Mouse (Mus musculus): ENCODE data around the gene Ptp4a2. TPM values are rescaled to one million over a fixed set of nuclear protein-coding genes. Genes with fewer than 3 reads are reported as not detected.

The Ptp4a2 gene
- total and polyA plus RNA-seq, 3 experiments = 37.5 to 712 (median 464) TPM

GRCm38 (mm10) chr4:129868211-129868610, 57.2 kb downstream of the Ptp4a2 start:
- Histone ChIP-seq H3K4me3 (ENCODE audit: low read depth, low read length) (no peak overlapping the region), H3K4me1 (ENCODE audit: insufficient read depth, low read depth, low read length) (no peaks in the 10 kb centered on the region), H3K27me3 (ENCODE audit: insufficient read depth, low read length) (peaks cover 2% of the 10 kb centered on the region; the same call in 1 of the 2 replicates), H3K9me3 (replicated peaks) (peaks cover 4% of the 10 kb centered on the region), H3K36me3 (replicated peaks) (no peaks in the 10 kb centered on the region)
- TF ChIP-seq GATA1 (IDR thresholded peaks at IDR 0.05; ENCODE audit: borderline replicate concordance, low read length) (no peak), POLR2AphosphoS5 (IDR thresholded peaks at IDR 0.05; ENCODE audit: insufficient replicate concordance, low read depth, low read length) (no peak), CTCF (IDR thresholded peaks at IDR 0.05; ENCODE audit: low read depth, low read length) (no peak), GATA2 (IDR thresholded peaks at IDR 0.05; ENCODE audit: borderline replicate concordance, low read depth, low read length) (no peak), TAL1 (conservative IDR thresholded peaks at IDR 0.05; ENCODE audit: low read depth, low read length) (no peak)
- no peak for ATAC-seq (ENCODE audit: extremely low read depth, insufficient number of reproducible peaks, low FRiP score, poor library complexity, severe bottlenecking)
- DNase-seq (ENCODE audit: low spot score) = no peak

- DNase-seq (ENCODE audit: low spot score) (no peak), ATAC-seq (ENCODE audit: extremely low read depth, insufficient number of reproducible peaks, low FRiP score, poor library complexity, severe bottlenecking) (no peak)
- Histone ChIP-seq H3K4me1 (ENCODE audit: insufficient read depth, low read depth, low read length) (0 out of 2 replicates have a peak, but pooled peaks cover 3% of the 10 kb centered on the region), H3K4me3 (ENCODE audit: low read depth, low read length) (no peak overlapping the region), H3K27me3 (ENCODE audit: insufficient read depth, low read length) (peaks cover 4% of the 10 kb centered on the region; the same call in 1 of the 2 replicates), H3K9me3 (replicated peaks) (peaks cover 4% of the 10 kb centered on the region), H3K36me3 (replicated peaks) (no peaks in the 10 kb centered on the region)
- no peak for TF ChIP-seq GATA1 (IDR thresholded peaks at IDR 0.05; ENCODE audit: borderline replicate concordance, low read length)
- no peak for TF ChIP-seq CTCF (IDR thresholded peaks at IDR 0.05; ENCODE audit: low read depth, low read length)
- TF ChIP-seq TAL1 (conservative IDR thresholded peaks at IDR 0.05; ENCODE audit: low read depth, low read length) = no peak
- TF ChIP-seq GATA2 (IDR thresholded peaks at IDR 0.05; ENCODE audit: borderline replicate concordance, low read depth, low read length) = no peak
- no peak for TF ChIP-seq POLR2AphosphoS5 (IDR thresholded peaks at IDR 0.05; ENCODE audit: insufficient replicate concordance, low read depth, low read length)
Observed at GRCm38 (mm10) chr4:129870483-129870882, 59.5 kb downstream of the Ptp4a2 start.

GRCm38 (mm10) chr4:129872376-129872922, 61.4 kb downstream of the Ptp4a2 start:
- DNase-seq (ENCODE audit: low spot score) = no peak
- H3K4me3 ChIP-seq (ENCODE audit: low read depth, low read length) = no peak overlapping the region
- TF ChIP-seq POLR2AphosphoS5 (IDR thresholded peaks at IDR 0.05; ENCODE audit: insufficient replicate concordance, low read depth, low read length) (no peak), GATA1 (IDR thresholded peaks at IDR 0.05; ENCODE audit: borderline replicate concordance, low read length) (no peak), CTCF (IDR thresholded peaks at IDR 0.05; ENCODE audit: low read depth, low read length) (no peak), TAL1 (conservative IDR thresholded peaks at IDR 0.05; ENCODE audit: low read depth, low read length) (no peak), GATA2 (IDR thresholded peaks at IDR 0.05; ENCODE audit: borderline replicate concordance, low read depth, low read length) (no peak)
- H3K4me1 ChIP-seq (ENCODE audit: insufficient read depth, low read depth, low read length) = peaks cover 10% of the 10 kb centered on the region
- peaks cover 7% of the 10 kb centered on the region; the same call in 1 of the 2 replicates for H3K27me3 ChIP-seq (ENCODE audit: insufficient read depth, low read length)
- H3K36me3 ChIP-seq (replicated peaks) = no peaks in the 10 kb centered on the region
- H3K9me3 ChIP-seq (replicated peaks) = no peaks in the 10 kb centered on the region
- no peak for ATAC-seq (ENCODE audit: extremely low read depth, insufficient number of reproducible peaks, low FRiP score, poor library complexity, severe bottlenecking)

- Histone ChIP-seq H3K36me3 (replicated peaks) (no peaks in the 10 kb centered on the region), H3K4me3 (ENCODE audit: low read depth, low read length) (no peak overlapping the region), H3K27me3 (ENCODE audit: insufficient read depth, low read length) (peaks cover 10% of the 10 kb centered on the region; the same call in 1 of the 2 replicates), H3K9me3 (replicated peaks) (no peaks in the 10 kb centered on the region), H3K4me1 (ENCODE audit: insufficient read depth, low read depth, low read length) (peaks cover 16% of the 10 kb centered on the region)
- ATAC-seq (ENCODE audit: extremely low read depth, insufficient number of reproducible peaks, low FRiP score, poor library complexity, severe bottlenecking) (no peak), DNase-seq (ENCODE audit: low spot score) (no peak)
- no peak for TF ChIP-seq GATA2 (IDR thresholded peaks at IDR 0.05; ENCODE audit: borderline replicate concordance, low read depth, low read length)
- no peak for TF ChIP-seq POLR2AphosphoS5 (IDR thresholded peaks at IDR 0.05; ENCODE audit: insufficient replicate concordance, low read depth, low read length)
- TF ChIP-seq CTCF (IDR thresholded peaks at IDR 0.05; ENCODE audit: low read depth, low read length) = no peak
- TF ChIP-seq GATA1 (IDR thresholded peaks at IDR 0.05; ENCODE audit: borderline replicate concordance, low read length) = no peak
- no peak for TF ChIP-seq TAL1 (conservative IDR thresholded peaks at IDR 0.05; ENCODE audit: low read depth, low read length)
Observed at GRCm38 (mm10) chr4:129874805-129875204, 63.8 kb downstream of the Ptp4a2 start.

- Histone ChIP-seq H3K9me3 (replicated peaks) (no peaks in the 10 kb centered on the region), H3K4me1 (ENCODE audit: insufficient read depth, low read depth, low read length) (peaks cover 16% of the 10 kb centered on the region), H3K27me3 (ENCODE audit: insufficient read depth, low read length) (peaks cover 12% of the 10 kb centered on the region; the same call in 1 of the 2 replicates), H3K36me3 (replicated peaks) (no peaks in the 10 kb centered on the region), H3K4me3 (ENCODE audit: low read depth, low read length) (no peak overlapping the region)
- DNase-seq (ENCODE audit: low spot score) (no peak), ATAC-seq (ENCODE audit: extremely low read depth, insufficient number of reproducible peaks, low FRiP score, poor library complexity, severe bottlenecking) (no peak)
- TF ChIP-seq POLR2AphosphoS5 (IDR thresholded peaks at IDR 0.05; ENCODE audit: insufficient replicate concordance, low read depth, low read length) (no peak), TAL1 (conservative IDR thresholded peaks at IDR 0.05; ENCODE audit: low read depth, low read length) (no peak), GATA1 (IDR thresholded peaks at IDR 0.05; ENCODE audit: borderline replicate concordance, low read length) (no peak), CTCF (IDR thresholded peaks at IDR 0.05; ENCODE audit: low read depth, low read length) (no peak), GATA2 (IDR thresholded peaks at IDR 0.05; ENCODE audit: borderline replicate concordance, low read depth, low read length) (no peak)
Observed at GRCm38 (mm10) chr4:129875406-129875805, 64.4 kb downstream of the Ptp4a2 start.

- no peaks in the 10 kb centered on the region for H3K9me3 ChIP-seq (replicated peaks)
- H3K27me3 ChIP-seq (ENCODE audit: insufficient read depth, low read length) = peaks cover 23% of the 10 kb centered on the region; the same call in 1 of the 2 replicates
- peak overlapping the region; percentile 52; the same call in 1 of the 2 replicates for H3K4me3 ChIP-seq (ENCODE audit: low read depth, low read length)
- peaks cover 21% of the 10 kb centered on the region for H3K4me1 ChIP-seq (ENCODE audit: insufficient read depth, low read depth, low read length)
- ATAC-seq (ENCODE audit: extremely low read depth, insufficient number of reproducible peaks, low FRiP score, poor library complexity, severe bottlenecking) (peak; percentile 60), DNase-seq (ENCODE audit: low spot score) (peak; percentile 27)
- TF ChIP-seq GATA1 (IDR thresholded peaks at IDR 0.05; ENCODE audit: borderline replicate concordance, low read length) = no peak
- no peak for TF ChIP-seq CTCF (IDR thresholded peaks at IDR 0.05; ENCODE audit: low read depth, low read length)
- no peak for TF ChIP-seq TAL1 (conservative IDR thresholded peaks at IDR 0.05; ENCODE audit: low read depth, low read length)
- TF ChIP-seq GATA2 (IDR thresholded peaks at IDR 0.05; ENCODE audit: borderline replicate concordance, low read depth, low read length) = no peak
- TF ChIP-seq POLR2AphosphoS5 (IDR thresholded peaks at IDR 0.05; ENCODE audit: insufficient replicate concordance, low read depth, low read length) = no peak
- no peaks in the 10 kb centered on the region for H3K36me3 ChIP-seq (replicated peaks)
Observed at GRCm38 (mm10) chr4:129876831-129877764, 66.1 kb downstream of the Ptp4a2 start.
